Mouse (Mus musculus): ENCODE data around the gene Mfsd13b.

The Mfsd13b gene

GRCm38 (mm10) chr7:121043510-121043909, 61.2 kb downstream of the Mfsd13b start:
- DNase-seq (ENCODE audit: low spot score in 2 of 2): no peak

- DNase-seq (ENCODE audit: low spot score in 2 of 2): no peak
These were observed 61.9 kb downstream of the Mfsd13b start for GRCm38 (mm10) chr7:121044251-121044650.

- no peak for DNase-seq (ENCODE audit: low spot score in 2 of 2)
These were observed 63.6 kb downstream of the Mfsd13b start for GRCm38 (mm10) chr7:121045671-121046453.

- no peak for DNase-seq (ENCODE audit: low spot score in 2 of 2)
These were observed 65.3 kb downstream of the Mfsd13b start for GRCm38 (mm10) chr7:121047624-121048023.

GRCm38 (mm10) chr7:121053071-121053470, 70.8 kb downstream of the Mfsd13b start:
- no peak for DNase-seq (ENCODE audit: low spot score in 2 of 2)

- no peak for DNase-seq (ENCODE audit: low spot score in 2 of 2)
These were observed 77.3 kb downstream of the Mfsd13b start for GRCm38 (mm10) chr7:121059477-121060218.

- DNase-seq (ENCODE audit: low spot score in 2 of 2): peak in 1 of 2 experiments; percentile 22
These were observed 82.0 kb downstream of the Mfsd13b start for GRCm38 (mm10) chr7:121064309-121064708.

All from frontal cortex, postnatal 36 days (tissue).